ENCODE assay signal across 8 mouse cellular contexts in genomic region chr15:11320481-11320880, GRCm38 (mm10).
DNase-seq lines count a peak whose midpoint lies in the region; ATAC-seq and TF ChIP-seq lines count a peak whose summit lies in the region.

No protein-coding gene starts in this region.

- ATAC-seq in megakaryocyte, adult 5-6 weeks (ENCODE audit: poor library complexity, severe bottlenecking), result 0 out of 2 replicates have a peak, but pooled peaks have one; percentile 43

- TF ChIP-seq POLR2A in cortical plate, adult 2 months (IDR thresholded peaks at IDR 0.05; ENCODE audit: extremely low read depth, insufficient read depth, low read length), result no peak

- TF ChIP-seq CTCF in cortical plate, adult 2 months (IDR thresholded peaks at IDR 0.05; ENCODE audit: extremely low read depth, insufficient read depth, low read length), result peak; percentile 83

- H3K27ac ChIP-seq in cortical plate, adult 2 months (ENCODE audit: insufficient read depth, low read length), result no peak overlapping the region

- no peaks in the 10 kb centered on the region for H3K4me1 ChIP-seq in cortical plate, adult 2 months (ENCODE audit: control insufficient read depth, insufficient read depth, low read length)

- no peak overlapping the region for H3K4me3 ChIP-seq in cortical plate, adult 2 months (ENCODE audit: insufficient read depth, low read length)

- peak; percentile 4 for DNase-seq in cerebellum, adult 9-10 months
- DNase-seq in cerebellum, adult 11 months, result no peak
- DNase-seq in MN1 (ENCODE audit: low spot score), result peak; percentile 35
- peak; percentile 21 to 38 for DNase-seq in gastrocnemius, postnatal 4 days (ENCODE audit: low spot score in 2 of 2)
- peak; percentile 60 to 84 for DNase-seq in kidney, postnatal 36 days
- peak; percentile 73 for DNase-seq in testis, postnatal 10 days (ENCODE audit: low spot score)
